Mouse (Mus musculus) left cerebral cortex, adult 2 months (tissue): ENCODE data around the gene Gm21972. TPM values are rescaled to one million over a fixed set of nuclear protein-coding genes. Genes with fewer than 3 reads are reported as not detected.

Experiments
- DNase-seq, 2 experiments: peaks; one replicate each; pipeline ENCODE4 v3.0.0; 2021 to 2022; ENCODE audit warnings: low spot score in 2 of 2, mixed read lengths in 1 of 2; ENCODE audit errors: extremely low spot score in 1 of 2
- H3K27ac ChIP-seq: fragments of 200-600 bp; 2 replicates; pipeline ENCODE4 v1.8.1; 2022
- H3K4me3 ChIP-seq: fragments of 200-600 bp; 2 replicates; pipeline ENCODE4 v1.8.1; 2022
- CTCF ChIP-seq: fragments of 200-600 bp; IDR thresholded peaks from 2 replicates; pipeline ENCODE4 v1.8.1; 2022; ENCODE audit warnings: antibody characterized with exemption, mild to moderate bottlenecking, moderate library complexity
- intact Hi-C: fragments of 180-260 bp; cut with DNase I; formaldehyde crosslinking; loops from one replicate; pipeline ENCODE4 v1.15.1; 2025
- total RNA-seq, 2 experiments: library from RNA; stranded (reverse); gene quantifications; 2 replicates each; pipeline ENCODE4 v1.2.3; 2021

Gene Gm21972
- total RNA-seq, 2 experiments from 2014 or later = 3.5 to 5.4 TPM

GRCm38 (mm10) chr1:86178462-86179253 lies 45.2 kb downstream of the Gm21972 start:
- intact Hi-C loops = loop anchor here (1.0 kb wide), 1 partner anchor 161 kb away; no protein-coding TSS in a partner anchor
- no peak; the same call in none of the 2 replicates for TF ChIP-seq CTCF
- peak; percentile 80 to 84 for DNase-seq
- Histone ChIP-seq H3K4me3 (no peak overlapping the region), H3K27ac (no peak overlapping the region)

DNA sequence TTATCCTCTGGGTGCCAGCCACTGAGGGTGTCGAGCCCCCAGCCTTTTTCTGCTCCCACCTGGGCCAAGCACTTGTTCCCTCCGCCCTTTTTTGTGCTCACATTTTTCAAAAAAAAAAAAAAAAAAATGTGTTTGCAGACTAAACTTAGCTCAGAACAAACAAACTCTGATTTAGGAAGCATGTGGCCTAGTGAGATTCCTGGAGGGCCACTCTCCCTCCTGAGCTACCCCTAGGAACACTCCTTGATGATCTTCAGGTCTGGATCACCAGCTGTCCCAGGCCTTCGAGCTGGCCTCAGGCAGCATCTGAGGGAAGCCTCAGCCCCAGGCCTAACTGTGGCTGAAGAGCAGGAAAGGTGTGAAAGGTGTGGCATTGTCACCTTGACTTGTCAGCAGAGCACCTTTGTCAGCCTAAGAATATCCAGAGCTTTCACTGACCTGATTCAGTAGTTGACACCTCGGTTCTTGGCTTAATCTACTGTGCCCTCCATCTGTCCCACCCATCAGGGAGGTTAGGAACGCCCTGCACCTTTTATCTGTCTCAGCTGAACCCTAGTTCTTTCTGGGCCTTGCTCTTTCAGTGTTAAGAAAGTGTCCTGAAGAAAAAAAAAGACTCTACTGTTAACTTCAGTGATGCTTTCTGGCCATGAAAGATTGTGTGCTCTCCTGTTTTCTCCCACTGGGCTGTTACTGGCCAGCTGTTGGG lies 48.7 kb downstream of the Gm21972 start:
- Histone ChIP-seq H3K27ac (no peak overlapping the region), H3K4me3 (no peak overlapping the region)
- TF ChIP-seq CTCF = no peak
- intact Hi-C loops = no loop called here
- no peak for DNase-seq

DNA sequence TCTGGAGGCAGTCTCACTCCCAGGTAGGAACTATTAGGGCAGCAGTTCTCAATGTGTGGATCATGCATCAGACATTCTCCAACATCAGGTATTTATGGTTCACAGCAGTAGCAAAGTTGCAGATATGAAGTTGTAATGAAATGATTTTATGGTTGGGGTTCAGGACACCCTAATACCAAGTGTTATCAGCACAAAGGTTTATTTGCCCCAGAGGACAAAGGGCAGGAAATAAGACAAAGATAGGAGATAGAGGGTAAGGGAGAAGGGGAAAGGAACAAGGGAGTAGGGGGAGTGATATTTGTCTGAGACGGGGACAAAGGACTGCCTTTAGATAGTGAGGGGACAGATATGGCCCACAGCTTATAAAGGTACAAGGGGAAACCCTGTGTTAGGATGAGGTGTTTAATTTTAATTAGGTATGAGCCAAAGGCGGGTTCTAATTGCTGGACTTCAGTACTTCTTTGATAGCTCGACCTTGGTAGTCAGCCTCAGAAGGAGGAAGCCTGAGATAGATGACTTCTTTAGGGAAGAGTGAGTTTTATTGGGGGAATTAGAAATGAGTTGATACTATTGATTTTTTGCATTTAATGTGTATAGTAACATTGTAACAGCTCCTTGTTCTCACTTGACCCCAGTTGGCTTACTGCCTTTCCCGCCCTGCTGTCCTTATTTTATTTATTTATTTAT lies 50.3 kb downstream of the Gm21972 start:
- TF ChIP-seq CTCF = no peak
- DNase-seq = no peak
- Histone ChIP-seq H3K27ac (no peak overlapping the region), H3K4me3 (no peak overlapping the region)
- intact Hi-C loops = no loop called here

DNA sequence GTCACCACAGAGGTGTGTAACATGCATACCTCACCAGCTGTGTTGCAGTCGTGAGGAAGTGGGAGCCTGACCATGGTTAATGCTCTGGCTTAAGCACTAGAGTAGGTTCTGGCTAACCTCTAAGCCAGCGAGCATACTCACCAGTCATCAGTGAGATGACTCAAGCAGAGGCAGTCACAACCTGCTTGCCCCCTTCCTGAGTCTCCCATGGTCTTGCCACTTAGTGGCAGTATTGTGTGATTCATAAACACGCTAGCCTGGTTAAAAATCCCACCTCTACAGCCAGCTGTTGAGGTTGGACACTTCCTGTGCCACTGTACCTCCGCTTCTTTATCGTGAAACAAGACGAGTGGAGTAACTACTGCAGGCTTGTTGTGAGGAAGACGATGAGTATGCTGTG lies 53.3 kb downstream of the Gm21972 start:
- DNase-seq = no peak
- intact Hi-C loops = no loop called here
- Histone ChIP-seq H3K27ac (no peak overlapping the region), H3K4me3 (no peak overlapping the region)
- no peak for TF ChIP-seq CTCF

GRCm38 (mm10) chr1:86187856-86188255 lies 54.4 kb downstream of the Gm21972 start:
- intact Hi-C loops = no loop called here
- Histone ChIP-seq H3K27ac (no peak overlapping the region), H3K4me3 (no peak overlapping the region)
- TF ChIP-seq CTCF = no peak
- no peak for DNase-seq

GRCm38 (mm10) chr1:86188271-86188670 lies 54.8 kb downstream of the Gm21972 start:
- H3K4me3 ChIP-seq = no peak overlapping the region
- TF ChIP-seq CTCF = no peak
- DNase-seq = no peak
- intact Hi-C loops = no loop called here
- no peak overlapping the region for H3K27ac ChIP-seq

- Histone ChIP-seq H3K4me3 (no peak overlapping the region), H3K27ac (no peak overlapping the region)
- intact Hi-C loops = no loop called here
- DNase-seq = no peak
- TF ChIP-seq CTCF = no peak; the same call in 1 of the 2 replicates
Observed at GRCm38 (mm10) chr1:86189034-86189702, 55.7 kb downstream of the Gm21972 start.

DNA sequence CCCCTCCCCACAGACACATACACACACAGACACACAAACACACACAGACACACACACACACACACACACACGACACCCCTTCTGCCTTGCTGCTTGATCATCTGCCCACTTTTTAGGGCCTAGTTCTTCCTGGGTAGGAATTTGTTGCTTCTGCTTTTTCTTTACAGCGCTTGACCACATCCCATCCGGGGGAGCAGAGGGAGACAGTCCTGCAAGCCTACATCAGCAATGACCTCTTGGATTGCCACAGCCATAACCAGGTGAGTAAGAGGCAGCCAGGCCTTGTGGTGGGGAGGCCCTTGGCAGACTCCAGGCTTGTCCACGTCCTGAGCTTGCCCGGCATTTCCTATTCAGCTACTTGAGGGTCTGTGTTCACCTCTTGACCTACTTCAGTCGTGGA lies 57.4 kb downstream of the Gm21972 start:
- Histone ChIP-seq H3K27ac (no peak overlapping the region), H3K4me3 (no peak overlapping the region)
- no peak for TF ChIP-seq CTCF
- DNase-seq = no peak
- intact Hi-C loops = no loop called here

GRCm38 (mm10) chr1:86194044-86194443 lies 60.6 kb downstream of the Gm21972 start:
- no peak for TF ChIP-seq CTCF
- Histone ChIP-seq H3K27ac (no peak overlapping the region), H3K4me3 (no peak overlapping the region)
- no peak for DNase-seq
- intact Hi-C loops = no loop called here

DNA sequence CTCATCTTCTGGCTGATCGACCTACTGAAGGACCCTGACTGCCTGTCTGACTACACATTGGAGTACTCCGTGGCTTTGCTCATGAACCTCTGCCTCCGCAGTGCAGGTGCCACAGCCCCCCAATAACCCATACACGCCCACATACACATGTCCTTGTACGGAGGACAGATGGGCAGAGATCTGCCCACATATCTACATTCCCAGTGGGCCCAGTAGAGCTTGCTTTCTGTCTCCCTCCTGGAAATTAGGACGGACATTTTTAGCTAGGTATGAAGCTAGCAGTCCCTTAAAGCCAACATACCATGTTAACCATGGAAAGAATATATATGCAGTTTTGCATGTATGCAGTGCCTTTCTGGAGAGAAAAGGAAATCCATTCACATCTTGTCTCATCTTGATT lies 64.8 kb downstream of the Gm21972 start:
- Histone ChIP-seq H3K27ac (no peak overlapping the region), H3K4me3 (no peak overlapping the region)
- DNase-seq = no peak
- no peak for TF ChIP-seq CTCF
- intact Hi-C loops = no loop called here

- Histone ChIP-seq H3K27ac (no peak overlapping the region), H3K4me3 (no peak overlapping the region)
- intact Hi-C loops = no loop called here
- DNase-seq = no peak
- TF ChIP-seq CTCF = no peak
Observed at GRCm38 (mm10) chr1:86199026-86199425, 65.6 kb downstream of the Gm21972 start.

- DNase-seq = no peak
- intact Hi-C loops = no loop called here
- H3K27ac ChIP-seq = no peak overlapping the region
- TF ChIP-seq CTCF = no peak
- no peak overlapping the region for H3K4me3 ChIP-seq
Observed at GRCm38 (mm10) chr1:86201312-86201711, 67.9 kb downstream of the Gm21972 start.
